Mouse (Mus musculus) bone marrow, adult 2 months (tissue): Measurements from ENCODE around the gene Sec1.

ENCODE experiments used
- CTCF ChIP-seq: fragments of 200-500 bp; IDR thresholded peaks from 2 replicates; pipeline ENCODE4 v1.5.1; 2011; ENCODE audit warnings: low read length, control low read depth; ENCODE audit not compliant: control insufficient read depth, insufficient read depth
- POLR2A ChIP-seq: fragments of 200-500 bp; IDR thresholded peaks from 2 replicates; pipeline ENCODE4 v1.6.1; 2011; ENCODE audit warnings: low read depth, mild to moderate bottlenecking, control low read depth, low read length, borderline replicate concordance; ENCODE audit not compliant: control insufficient read depth

GRCm38 (mm10) chr7:45645591-45645971 is 48.6 kb downstream of the Sec1 start:
- TF ChIP-seq POLR2A: no peak
- TF ChIP-seq CTCF: no peak
